Mouse (Mus musculus) E14TG2a.4 (cell line): ENCODE measurements around the gene Srcin1.

Experiments
- H3K27me3 ChIP-seq: 2 replicates; pipeline ENCODE4 v1.6.1; 2014; ENCODE audit warnings: low read length, control low read depth; ENCODE audit not compliant: insufficient read depth
- H3K36me3 ChIP-seq: 2 replicates; pipeline ENCODE4 v1.6.1; 2014; ENCODE audit warnings: low read length, control low read depth; ENCODE audit not compliant: insufficient read depth
- H3K4me1 ChIP-seq: replicated peaks from 2 replicates; pipeline ENCODE4 v1.6.1; 2014; ENCODE audit warnings: low read depth, low read length, control low read depth
- H3K4me3 ChIP-seq: replicated peaks from 2 replicates; pipeline ENCODE4 v1.5.1; 2014; ENCODE audit warnings: mild to moderate bottlenecking, low read length
- H3K9me3 ChIP-seq: 2 replicates; pipeline ENCODE4 v1.6.1; 2014; ENCODE audit warnings: low read length, control low read depth
- CTCF ChIP-seq: conservative IDR thresholded peaks from 2 replicates; pipeline ENCODE4 v1.5.1; 2014; ENCODE audit warnings: low read length
- NANOG ChIP-seq: IDR thresholded peaks from 2 replicates; pipeline ENCODE4 v1.6.1; 2014; ENCODE audit warnings: borderline replicate concordance, low read length, mixed read lengths
- POU5F1 ChIP-seq: IDR thresholded peaks from 2 replicates; pipeline ENCODE4 v1.6.1; 2014; ENCODE audit warnings: low read length, borderline replicate concordance

Srcin1 gene

GRCm38 (mm10) chr11:97609743-97610142 is 33.8 kb upstream of the Srcin1 start:
- Histone ChIP-seq H3K27me3 (no peaks in the 10 kb centered on the region), H3K4me3 (no peak overlapping the region)
- no peak for TF ChIP-seq CTCF
- TF ChIP-seq NANOG, result no peak
- TF ChIP-seq POU5F1, result no peak

GRCm38 (mm10) chr11:97608933-97609332 is 32.9 kb upstream of the Srcin1 start:
- 0 out of 2 replicates have a peak overlapping the region, but pooled peaks have one; percentile 7 for H3K4me3 ChIP-seq
- peaks cover 95% of the 10 kb centered on the region for H3K36me3 ChIP-seq
- H3K4me1 ChIP-seq, result peaks cover 90% of the 10 kb centered on the region
- no peak for TF ChIP-seq NANOG
- TF ChIP-seq CTCF, result no peak
- TF ChIP-seq POU5F1, result no peak
- no peaks in the 10 kb centered on the region for H3K27me3 ChIP-seq
- no peaks in the 10 kb centered on the region for H3K9me3 ChIP-seq

More at GRCm38 (mm10) chr11:97609743-97610142, 33.8 kb upstream of the Srcin1 start:
- Histone ChIP-seq H3K4me1 (peaks cover 83% of the 10 kb centered on the region), H3K9me3 (no peaks in the 10 kb centered on the region), H3K36me3 (peaks cover 97% of the 10 kb centered on the region)

GRCm38 (mm10) chr11:97607056-97607725 is 31.2 kb upstream of the Srcin1 start:
- Histone ChIP-seq H3K27me3 (no peaks in the 10 kb centered on the region), H3K36me3 (peaks cover 91% of the 10 kb centered on the region), H3K4me3 (no peak overlapping the region), H3K4me1 (peaks cover 98% of the 10 kb centered on the region), H3K9me3 (no peaks in the 10 kb centered on the region)
- TF ChIP-seq POU5F1, result peak; percentile 64; the same call in 1 of the 2 replicates
- no peak for TF ChIP-seq CTCF
- no peak for TF ChIP-seq NANOG

- H3K4me3 ChIP-seq, result 0 out of 2 replicates have a peak overlapping the region, but pooled peaks have one; percentile 20
- H3K9me3 ChIP-seq, result no peaks in the 10 kb centered on the region
- H3K27me3 ChIP-seq, result no peaks in the 10 kb centered on the region
- peaks cover 73% of the 10 kb centered on the region for H3K36me3 ChIP-seq
- TF ChIP-seq CTCF (no peak), NANOG (no peak), POU5F1 (no peak)
- H3K4me1 ChIP-seq, result peaks cover 92% of the 10 kb centered on the region
These were observed 27.9 kb upstream of the Srcin1 start for GRCm38 (mm10) chr11:97603891-97604290.

DNA sequence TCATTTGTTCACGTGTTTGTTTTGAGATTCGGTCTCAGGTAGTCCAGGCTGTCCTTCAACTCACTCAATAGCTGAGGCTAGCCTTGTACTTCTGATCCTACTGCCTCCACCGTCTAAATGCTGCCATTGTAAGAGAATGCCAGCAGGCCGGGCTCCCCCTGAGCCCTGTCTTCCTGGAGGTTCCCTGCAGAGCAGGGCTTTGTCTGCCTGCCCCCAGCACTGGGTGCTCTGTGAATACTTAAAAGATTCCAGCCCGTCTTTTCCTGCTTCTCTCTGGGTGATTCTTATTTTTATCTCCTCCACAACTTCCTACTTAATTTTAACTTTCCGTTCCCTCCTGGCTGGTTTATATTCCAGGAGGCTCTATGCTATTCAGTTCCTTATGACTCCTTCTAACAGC is 26.2 kb upstream of the Srcin1 start:
- no peaks in the 10 kb centered on the region for H3K9me3 ChIP-seq
- TF ChIP-seq CTCF (no peak), POU5F1 (no peak), NANOG (no peak)
- peaks cover 57% of the 10 kb centered on the region for H3K36me3 ChIP-seq
- peak overlapping the region; percentile 53 for H3K4me3 ChIP-seq
- H3K4me1 ChIP-seq, result peaks cover 76% of the 10 kb centered on the region
- no peaks in the 10 kb centered on the region for H3K27me3 ChIP-seq

GRCm38 (mm10) chr11:97599104-97599503 is 23.1 kb upstream of the Srcin1 start:
- H3K9me3 ChIP-seq, result no peaks in the 10 kb centered on the region
- TF ChIP-seq NANOG (no peak), POU5F1 (no peak), CTCF (no peak)
- peaks cover 55% of the 10 kb centered on the region for H3K4me1 ChIP-seq
- no peaks in the 10 kb centered on the region for H3K27me3 ChIP-seq
- peaks cover 28% of the 10 kb centered on the region for H3K36me3 ChIP-seq
- H3K4me3 ChIP-seq, result peak overlapping the region; percentile 95

GRCm38 (mm10) chr11:97597945-97598691 is 22.1 kb upstream of the Srcin1 start:
- H3K9me3 ChIP-seq, result no peaks in the 10 kb centered on the region
- peak; percentile 52 for TF ChIP-seq CTCF
- TF ChIP-seq POU5F1, result no peak
- no peak for TF ChIP-seq NANOG

GRCm38 (mm10) chr11:97594136-97594535 is 18.1 kb upstream of the Srcin1 start:
- Histone ChIP-seq H3K27me3 (peaks cover 9% of the 10 kb centered on the region), H3K4me3 (peak overlapping the region; percentile 53), H3K36me3 (no peaks in the 10 kb centered on the region), H3K9me3 (no peaks in the 10 kb centered on the region), H3K4me1 (peaks cover 26% of the 10 kb centered on the region)
- TF ChIP-seq CTCF (no peak), NANOG (no peak), POU5F1 (no peak)

More at GRCm38 (mm10) chr11:97597945-97598691, 22.1 kb upstream of the Srcin1 start:
- Histone ChIP-seq H3K27me3 (no peaks in the 10 kb centered on the region), H3K4me3 (peak overlapping the region; percentile 95), H3K36me3 (peaks cover 22% of the 10 kb centered on the region), H3K4me1 (peaks cover 47% of the 10 kb centered on the region)
